Mouse (Mus musculus) hindbrain, postnatal 0 days (tissue): ENCODE measurements at regions not wholly inside any gene's neighbourhood (a gene's known extent, or its start where the extent isn't known, plus 50 kb on each side); places are given as distances from the start of the nearest gene placed in this dataset.

Experiments
- ATAC-seq: fragments of 200-750 bp; cut with Nextera tagmentation; 2 replicates; pipeline ENCODE4 v1.8.0; 2017; ENCODE audit warnings: mild to moderate bottlenecking, moderate TSS enrichment, moderate library complexity
- DNase-seq: peaks from one replicate; pipeline ENCODE4 v3.0.0-alpha.2; 2015; ENCODE audit warnings: low spot score
- H3K27ac ChIP-seq: fragments of 300-500 bp; sonication (generic); 2 replicates; pipeline ENCODE4 v1.5.1; 2014; ENCODE audit warnings: mild to moderate bottlenecking
- H3K27me3 ChIP-seq: fragments of 300-500 bp; sonication (generic); 2 replicates; pipeline ENCODE4 v1.6.1; 2014; ENCODE audit warnings: low read length, mixed read lengths; ENCODE audit not compliant: insufficient read depth
- H3K36me3 ChIP-seq: fragments of 300-500 bp; sonication (generic); 2 replicates; pipeline ENCODE4 v1.6.1; 2014; ENCODE audit warnings: low read length, mixed read lengths; ENCODE audit not compliant: insufficient read depth
- H3K4me1 ChIP-seq: fragments of 300-500 bp; sonication (generic); 2 replicates; pipeline ENCODE4 v1.6.1; 2014; ENCODE audit warnings: antibody characterized with exemption, low read length, mixed read lengths; ENCODE audit not compliant: insufficient read depth
- H3K4me2 ChIP-seq: fragments of 300-500 bp; sonication (generic); 2 replicates; pipeline ENCODE4 v1.6.1; 2014; ENCODE audit warnings: low read depth, mild to moderate bottlenecking, low read length, moderate library complexity, mixed read lengths
- H3K4me3 ChIP-seq: fragments of 300-500 bp; sonication (generic); 2 replicates; pipeline ENCODE4 v1.5.1; 2014; ENCODE audit warnings: low read length
- H3K9ac ChIP-seq: fragments of 300-500 bp; sonication (generic); replicated peaks from 2 replicates; pipeline ENCODE4 v1.6.1; 2014; ENCODE audit warnings: mild to moderate bottlenecking, low read length, moderate library complexity, mixed read lengths
- H3K9me3 ChIP-seq: fragments of 300-500 bp; sonication (generic); 2 replicates; pipeline ENCODE4 v1.6.1; 2016; ENCODE audit warnings: low read length, mixed read lengths
- CTCF ChIP-seq: IDR thresholded peaks from 2 replicates; pipeline ENCODE4 v1.5.1; 2016; ENCODE audit warnings: antibody characterized with exemption, control low read depth, low read depth
- WGBS: fragments of 180-500 bp; shearing (Covaris S2); extraction: QIAGEN DNeasy Blood & Tissue Kit; methylation state at CpG from one replicate; pipeline ENCODE4 v1.1.7; 2014; 5-methylcytosine and 5-hydroxymethylcytosine counted together

- no peaks in the 10 kb centered on the region for H3K36me3 ChIP-seq
- H3K4me2 ChIP-seq: no peak overlapping the region
- H3K27ac ChIP-seq: no peak overlapping the region
- no peak for TF ChIP-seq CTCF
- 42% methylated on average over 5 of the region's 5 CpGs for WGBS
- H3K4me3 ChIP-seq: no peak overlapping the region
- ATAC-seq (peak; percentile 63; the same call in 1 of the 2 replicates), DNase-seq (peak; percentile 30)
- H3K27me3 ChIP-seq: no peaks in the 10 kb centered on the region
- H3K4me1 ChIP-seq: no peaks in the 10 kb centered on the region
- no peak overlapping the region for H3K9ac ChIP-seq
- no peaks in the 10 kb centered on the region for H3K9me3 ChIP-seq
These were observed 108.9 kb upstream of the Cadps start for GRCm38 (mm10) chr14:12931668-12932384.

GRCm38 (mm10) chr14:12923617-12924016, 100.7 kb upstream of the Cadps start:
- H3K36me3 ChIP-seq: no peaks in the 10 kb centered on the region
- TF ChIP-seq CTCF: no peak
- ATAC-seq: no peak
- H3K9me3 ChIP-seq: no peaks in the 10 kb centered on the region
- no peak overlapping the region for H3K27ac ChIP-seq
- H3K9ac ChIP-seq: no peak overlapping the region
- no peaks in the 10 kb centered on the region for H3K4me1 ChIP-seq
- H3K27me3 ChIP-seq: no peaks in the 10 kb centered on the region
- DNase-seq: no peak
- no peak overlapping the region for H3K4me3 ChIP-seq
- no peak overlapping the region for H3K4me2 ChIP-seq

GRCm38 (mm10) chr14:12915431-12915830, 92.6 kb upstream of the Cadps start:
- Histone ChIP-seq H3K4me3 (no peak overlapping the region), H3K4me2 (no peak overlapping the region), H3K4me1 (no peaks in the 10 kb centered on the region), H3K36me3 (no peaks in the 10 kb centered on the region), H3K9me3 (no peaks in the 10 kb centered on the region), H3K9ac (no peak overlapping the region), H3K27me3 (no peaks in the 10 kb centered on the region), H3K27ac (no peak overlapping the region)
- no peak for ATAC-seq
- DNase-seq: no peak
- WGBS: 73% methylated on average over 2 of the region's 2 CpGs
- TF ChIP-seq CTCF: no peak

GRCm38 (mm10) chr14:12913956-12914355, 91.1 kb upstream of the Cadps start:
- no peak overlapping the region for H3K27ac ChIP-seq
- TF ChIP-seq CTCF: no peak
- no peak for ATAC-seq

GRCm38 (mm10) chr14:12913421-12913820, 90.5 kb upstream of the Cadps start:
- no peaks in the 10 kb centered on the region for H3K36me3 ChIP-seq
- H3K4me2 ChIP-seq: no peak overlapping the region
- H3K4me3 ChIP-seq: no peak overlapping the region
- H3K27me3 ChIP-seq: no peaks in the 10 kb centered on the region
- no peaks in the 10 kb centered on the region for H3K9me3 ChIP-seq
- 50% methylated on average over 3 of the region's 3 CpGs for WGBS
- no peak overlapping the region for H3K27ac ChIP-seq
- TF ChIP-seq CTCF: no peak
- no peaks in the 10 kb centered on the region for H3K4me1 ChIP-seq
- no peak for ATAC-seq
- no peak overlapping the region for H3K9ac ChIP-seq
- no peak for DNase-seq

More at GRCm38 (mm10) chr14:12913956-12914355, 91.1 kb upstream of the Cadps start:
- WGBS: 70% methylated on average over 2 of the region's 2 CpGs
- no peak overlapping the region for H3K9ac ChIP-seq
- H3K4me1 ChIP-seq: no peaks in the 10 kb centered on the region
- H3K36me3 ChIP-seq: no peaks in the 10 kb centered on the region
- no peak overlapping the region for H3K4me3 ChIP-seq
- no peak for DNase-seq
- no peaks in the 10 kb centered on the region for H3K27me3 ChIP-seq
- no peak overlapping the region for H3K4me2 ChIP-seq
- H3K9me3 ChIP-seq: no peaks in the 10 kb centered on the region

- no peak for TF ChIP-seq CTCF
- no peak overlapping the region for H3K4me2 ChIP-seq
- no peaks in the 10 kb centered on the region for H3K4me1 ChIP-seq
- H3K9me3 ChIP-seq: no peaks in the 10 kb centered on the region
- DNase-seq (no peak), ATAC-seq (no peak; the same call in 1 of the 2 replicates)
- H3K36me3 ChIP-seq: no peaks in the 10 kb centered on the region
- no peak overlapping the region for H3K9ac ChIP-seq
- 0 out of 2 replicates have a peak overlapping the region, but pooled peaks have one; percentile 59 for H3K27ac ChIP-seq
- H3K27me3 ChIP-seq: no peaks in the 10 kb centered on the region
- H3K4me3 ChIP-seq: no peak overlapping the region
These were observed 54.4 kb upstream of the Cadps start for GRCm38 (mm10) chr14:12877337-12877662.
